Mouse (Mus musculus): ENCODE data around the gene Slc12a8.

DNA sequence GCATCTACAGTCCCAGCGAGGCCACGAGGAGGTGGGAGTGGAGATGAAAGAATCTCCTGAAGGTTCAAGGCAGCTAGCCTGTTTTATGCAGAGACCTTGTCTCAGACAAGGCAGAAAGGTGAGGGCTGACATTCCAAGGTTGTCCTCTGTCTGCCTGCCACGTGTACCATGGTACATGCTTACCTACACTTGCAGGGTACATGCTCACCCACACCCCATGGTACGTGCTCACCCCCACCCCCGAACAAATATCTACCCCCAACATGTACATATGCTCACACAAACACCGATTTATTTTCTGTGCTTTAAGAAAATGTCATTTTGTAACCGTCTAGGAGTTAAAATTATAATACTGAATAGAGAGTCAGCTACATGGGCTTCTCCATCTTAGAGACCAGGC, 76.3 kb downstream of the Slc12a8 start:
- TF ChIP-seq CTCF (IDR thresholded peaks at IDR 0.05; ENCODE audit: low read depth) (no peak), EP300 (IDR thresholded peaks at IDR 0.05; ENCODE audit: low read depth) (no peak)
